Mouse (Mus musculus) forebrain, embryonic 10.5 days (tissue): ENCODE measurements at regions not wholly inside any gene's neighbourhood (a gene's known extent, or its start where the extent isn't known, plus 50 kb on each side); places are given as distances from the start of the nearest gene placed in this dataset.

Experiments used
- DNase-seq: peaks from one replicate; pipeline ENCODE4 v3.0.0-alpha.2; 2017; ENCODE audit warnings: low spot score; ENCODE audit errors: extremely low spot score
- H3K27ac ChIP-seq: fragments of 300-500 bp; sonication (generic); 2 replicates; pipeline ENCODE4 v1.5.1; 2016; ENCODE audit warnings: mild to moderate bottlenecking
- H3K27me3 ChIP-seq: fragments of 300-500 bp; sonication (generic); 2 replicates; pipeline ENCODE4 v1.6.1; 2016; ENCODE audit warnings: mild to moderate bottlenecking; ENCODE audit not compliant: poor library complexity, severe bottlenecking
- H3K36me3 ChIP-seq: fragments of 300-500 bp; sonication (generic); replicated peaks from 2 replicates; pipeline ENCODE4 v1.6.1; 2016; ENCODE audit warnings: mild to moderate bottlenecking, moderate library complexity
- H3K4me1 ChIP-seq: fragments of 300-500 bp; sonication (generic); 2 replicates; pipeline ENCODE4 v1.6.1; 2016
- H3K4me3 ChIP-seq: fragments of 300-500 bp; sonication (generic); 2 replicates; pipeline ENCODE4 v1.5.1; 2016; ENCODE audit warnings: mild to moderate bottlenecking, moderate library complexity
- H3K9me3 ChIP-seq: fragments of 300-500 bp; sonication (generic); 2 replicates; pipeline ENCODE4 v1.6.1; 2016; ENCODE audit warnings: mild to moderate bottlenecking, moderate library complexity
- WGBS: fragments of 180-500 bp; shearing (Covaris S2); methylation state at CpG from one replicate; pipeline ENCODE4 v1.1.7; 2016; 5-methylcytosine and 5-hydroxymethylcytosine counted together

GRCm38 (mm10) chr12:7543281-7543981 is 434.0 kb upstream of the Apob start:
- WGBS: 57% methylated on average over 8 of the region's 8 CpGs
- Histone ChIP-seq H3K27me3 (no peaks in the 10 kb centered on the region), H3K27ac (no peak overlapping the region), H3K4me1 (no peaks in the 10 kb centered on the region), H3K4me3 (no peak overlapping the region), H3K36me3 (no peaks in the 10 kb centered on the region), H3K9me3 (no peaks in the 10 kb centered on the region)
- DNase-seq: no peak

DNA sequence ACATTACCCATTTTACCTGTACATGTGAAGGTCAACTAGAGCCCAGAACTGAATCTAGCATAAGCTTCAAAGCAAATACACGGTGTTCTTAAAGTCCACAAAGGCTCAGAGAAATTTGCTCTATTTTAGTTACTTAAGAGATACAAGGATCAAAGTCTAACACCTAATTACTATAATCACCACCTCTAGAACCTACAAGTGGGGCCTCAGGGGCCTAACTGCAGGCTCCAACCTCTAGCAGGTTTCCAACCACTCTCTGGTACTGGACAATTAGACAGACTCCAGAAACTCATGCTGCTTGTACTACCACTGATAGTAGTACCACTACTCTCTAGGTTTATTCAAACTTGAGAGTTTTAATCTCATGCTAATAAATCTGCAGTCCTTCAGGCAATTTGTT is 428.7 kb upstream of the Apob start:
- 88% methylated on average over 1 of the region's 1 CpGs for WGBS
- no peaks in the 10 kb centered on the region for H3K4me1 ChIP-seq
- no peaks in the 10 kb centered on the region for H3K9me3 ChIP-seq
- no peaks in the 10 kb centered on the region for H3K27me3 ChIP-seq
- no peak overlapping the region for H3K27ac ChIP-seq
- no peak overlapping the region for H3K4me3 ChIP-seq
- no peak for DNase-seq
- no peaks in the 10 kb centered on the region for H3K36me3 ChIP-seq

DNA sequence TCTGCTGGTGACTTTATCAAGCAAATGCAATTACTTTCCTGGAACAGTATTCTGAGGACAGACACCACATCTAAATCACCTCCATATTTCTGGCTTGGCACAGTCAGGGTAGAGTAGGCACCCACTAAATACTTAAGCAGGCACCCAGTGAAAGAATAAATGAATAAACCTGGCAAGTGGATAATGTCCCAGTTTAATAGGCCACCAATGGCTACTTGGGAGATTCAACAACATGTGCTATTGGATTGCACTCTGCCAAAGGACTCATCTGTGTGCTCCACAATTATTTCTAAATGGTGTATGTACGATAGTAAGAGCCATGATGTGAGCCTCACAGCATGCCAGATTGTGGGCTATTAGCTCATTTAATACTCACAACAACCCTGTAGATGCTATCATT is 417.2 kb upstream of the Apob start:
- Histone ChIP-seq H3K27me3 (no peaks in the 10 kb centered on the region), H3K4me1 (no peaks in the 10 kb centered on the region), H3K36me3 (no peaks in the 10 kb centered on the region), H3K27ac (no peak overlapping the region), H3K9me3 (no peaks in the 10 kb centered on the region), H3K4me3 (no peak overlapping the region)
- DNase-seq: no peak
- 97% methylated on average over 1 of the region's 1 CpGs for WGBS

GRCm38 (mm10) chr12:7576081-7576480 is 401.4 kb upstream of the Apob start:
- DNase-seq: no peak
- 94% methylated on average over 2 of the region's 2 CpGs for WGBS

GRCm38 (mm10) chr12:7587501-7587900 is 389.9 kb upstream of the Apob start:
- no peak for DNase-seq
- Histone ChIP-seq H3K9me3 (no peaks in the 10 kb centered on the region), H3K27ac (no peak overlapping the region), H3K36me3 (no peaks in the 10 kb centered on the region), H3K4me3 (no peak overlapping the region), H3K4me1 (no peaks in the 10 kb centered on the region), H3K27me3 (no peaks in the 10 kb centered on the region)

More at GRCm38 (mm10) chr12:7576081-7576480, 401.4 kb upstream of the Apob start:
- Histone ChIP-seq H3K36me3 (no peaks in the 10 kb centered on the region), H3K4me3 (no peak overlapping the region), H3K27ac (no peak overlapping the region), H3K27me3 (no peaks in the 10 kb centered on the region), H3K9me3 (no peaks in the 10 kb centered on the region), H3K4me1 (no peaks in the 10 kb centered on the region)

- 84% methylated on average over 3 of the region's 3 CpGs for WGBS
- no peaks in the 10 kb centered on the region for H3K36me3 ChIP-seq
- H3K4me1 ChIP-seq: no peaks in the 10 kb centered on the region
- H3K27ac ChIP-seq: no peak overlapping the region
- no peaks in the 10 kb centered on the region for H3K9me3 ChIP-seq
- H3K27me3 ChIP-seq: no peaks in the 10 kb centered on the region
- no peak overlapping the region for H3K4me3 ChIP-seq
- DNase-seq: no peak
These were observed 366.0 kb upstream of the Apob start for GRCm38 (mm10) chr12:7611272-7612092.

DNA sequence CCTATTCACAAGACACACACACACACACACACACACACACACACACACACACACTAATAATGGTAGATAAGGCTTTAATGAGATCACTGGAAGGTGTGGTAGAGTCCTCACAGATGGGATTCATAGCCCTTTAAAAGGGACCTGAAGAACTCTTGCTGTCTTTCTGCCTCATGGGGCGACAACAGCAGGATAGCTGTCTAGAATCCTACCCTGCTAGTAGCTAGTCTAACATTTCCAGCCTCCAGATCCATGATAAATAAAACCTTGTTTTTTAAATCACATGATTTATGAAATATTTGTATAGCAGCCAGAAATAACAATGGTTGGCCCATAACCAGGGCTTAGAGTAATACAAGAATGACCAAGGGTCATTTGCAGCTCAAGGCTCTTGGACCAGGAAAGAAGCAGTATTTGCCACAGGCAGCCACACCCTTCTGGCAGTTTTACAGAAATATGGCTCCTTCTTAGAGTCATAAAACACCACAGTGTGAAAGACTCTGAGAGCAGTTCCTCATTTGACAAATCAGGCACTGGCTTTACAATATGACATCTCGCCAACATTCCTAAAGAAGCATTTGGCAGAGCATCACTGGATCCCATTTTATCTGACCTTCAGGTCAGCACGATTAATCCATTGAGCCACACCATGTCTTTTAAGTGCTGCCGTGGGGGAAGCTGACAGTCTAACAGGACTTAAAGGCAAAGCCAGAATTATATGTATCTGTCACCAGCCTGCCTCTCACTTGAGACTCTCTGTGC is 340.9 kb upstream of the Apob start:
- no peaks in the 10 kb centered on the region for H3K4me1 ChIP-seq
- 82% methylated on average over 4 of the region's 4 CpGs for WGBS
- no peak for DNase-seq
- no peak overlapping the region for H3K27ac ChIP-seq
- no peaks in the 10 kb centered on the region for H3K36me3 ChIP-seq
- no peaks in the 10 kb centered on the region for H3K9me3 ChIP-seq
- no peaks in the 10 kb centered on the region for H3K27me3 ChIP-seq
- H3K4me3 ChIP-seq: no peak overlapping the region

GRCm38 (mm10) chr12:7637629-7638028 is 339.8 kb upstream of the Apob start:
- DNase-seq: no peak
- H3K27ac ChIP-seq: no peak overlapping the region

GRCm38 (mm10) chr12:7650851-7651250 is 326.6 kb upstream of the Apob start:
- Histone ChIP-seq H3K4me3 (no peak overlapping the region), H3K36me3 (no peaks in the 10 kb centered on the region), H3K9me3 (no peaks in the 10 kb centered on the region), H3K27ac (no peak overlapping the region), H3K27me3 (no peaks in the 10 kb centered on the region), H3K4me1 (no peaks in the 10 kb centered on the region)
- 92% methylated on average over 3 of the region's 3 CpGs for WGBS
- no peak for DNase-seq

More at GRCm38 (mm10) chr12:7637629-7638028, 339.8 kb upstream of the Apob start:
- H3K4me3 ChIP-seq: no peak overlapping the region
- H3K9me3 ChIP-seq: no peaks in the 10 kb centered on the region
- H3K36me3 ChIP-seq: no peaks in the 10 kb centered on the region
- WGBS: 84% methylated on average over 4 of the region's 4 CpGs
- no peaks in the 10 kb centered on the region for H3K27me3 ChIP-seq
- no peaks in the 10 kb centered on the region for H3K4me1 ChIP-seq

DNA sequence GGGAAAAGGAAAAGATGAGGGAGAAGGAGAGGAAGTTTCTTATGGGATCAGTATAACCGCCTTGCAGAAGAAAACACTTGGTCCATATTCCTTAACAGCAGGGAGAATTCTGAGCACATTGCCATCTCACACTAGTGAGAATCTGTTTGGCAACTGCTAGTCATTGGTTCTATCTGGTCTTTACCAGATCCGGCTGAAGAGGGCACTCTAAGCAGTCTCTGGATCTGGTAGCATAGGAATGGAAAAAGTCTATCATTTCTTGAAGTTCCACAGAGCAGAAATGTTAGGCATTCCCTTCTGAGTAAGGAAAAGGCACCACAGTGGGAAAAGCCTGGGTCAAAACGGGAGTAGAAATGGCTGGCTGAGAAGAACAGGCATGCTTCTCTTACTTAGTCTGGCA is 315.4 kb upstream of the Apob start:
- no peak overlapping the region for H3K27ac ChIP-seq
- no peaks in the 10 kb centered on the region for H3K9me3 ChIP-seq
- no peaks in the 10 kb centered on the region for H3K36me3 ChIP-seq
- no peaks in the 10 kb centered on the region for H3K4me1 ChIP-seq
- 54% methylated on average over 3 of the region's 3 CpGs for WGBS
- H3K4me3 ChIP-seq: no peak overlapping the region
- no peaks in the 10 kb centered on the region for H3K27me3 ChIP-seq
- DNase-seq: no peak

DNA sequence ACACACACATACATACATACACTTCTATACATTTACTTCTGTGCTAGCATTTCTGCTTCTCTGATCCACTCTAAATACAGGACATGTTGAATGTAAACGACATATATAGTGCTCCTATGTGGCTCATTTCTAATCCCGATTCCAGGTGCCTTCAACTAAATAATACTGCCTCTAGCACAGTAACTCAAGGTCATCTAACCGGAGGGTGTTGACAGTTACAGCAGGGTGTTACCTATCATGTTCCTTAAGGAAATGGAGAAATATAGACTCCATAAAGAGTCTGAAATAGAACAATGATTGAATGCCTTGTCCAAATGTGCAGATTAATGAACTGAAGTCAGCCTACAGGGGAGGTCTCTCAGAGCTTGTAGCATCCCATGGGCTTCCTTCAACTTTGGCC is 307.3 kb upstream of the Apob start:
- Histone ChIP-seq H3K27me3 (no peaks in the 10 kb centered on the region), H3K4me1 (no peaks in the 10 kb centered on the region), H3K27ac (no peak overlapping the region), H3K36me3 (no peaks in the 10 kb centered on the region), H3K9me3 (no peaks in the 10 kb centered on the region), H3K4me3 (no peak overlapping the region)
- no peak for DNase-seq
- WGBS: 92% methylated on average over 3 of the region's 3 CpGs

DNA sequence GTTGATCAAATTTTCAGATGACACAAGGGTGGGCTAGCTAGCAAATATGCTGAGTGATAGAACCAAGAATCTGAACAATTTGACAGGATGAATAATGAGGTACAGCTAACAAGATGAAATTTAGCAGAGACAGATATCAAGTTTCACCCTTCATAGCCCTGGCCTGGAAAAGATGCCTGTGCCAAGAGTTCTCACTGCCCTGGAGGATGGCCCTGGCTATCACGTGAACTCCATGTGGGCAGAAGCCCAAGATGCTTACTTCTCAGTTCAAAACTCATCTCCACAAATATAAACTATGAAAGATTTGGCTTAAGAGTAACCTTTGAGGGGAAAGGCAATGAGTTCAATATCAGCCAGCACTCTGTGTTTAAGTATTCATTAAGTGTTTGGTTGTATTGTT is 306.9 kb upstream of the Apob start:
- H3K27ac ChIP-seq: no peak overlapping the region
- no peaks in the 10 kb centered on the region for H3K36me3 ChIP-seq
- no peaks in the 10 kb centered on the region for H3K4me1 ChIP-seq
- 87% methylated on average over 1 of the region's 1 CpGs for WGBS
- no peak overlapping the region for H3K4me3 ChIP-seq
- DNase-seq: no peak
- no peaks in the 10 kb centered on the region for H3K27me3 ChIP-seq
- H3K9me3 ChIP-seq: no peaks in the 10 kb centered on the region

DNA sequence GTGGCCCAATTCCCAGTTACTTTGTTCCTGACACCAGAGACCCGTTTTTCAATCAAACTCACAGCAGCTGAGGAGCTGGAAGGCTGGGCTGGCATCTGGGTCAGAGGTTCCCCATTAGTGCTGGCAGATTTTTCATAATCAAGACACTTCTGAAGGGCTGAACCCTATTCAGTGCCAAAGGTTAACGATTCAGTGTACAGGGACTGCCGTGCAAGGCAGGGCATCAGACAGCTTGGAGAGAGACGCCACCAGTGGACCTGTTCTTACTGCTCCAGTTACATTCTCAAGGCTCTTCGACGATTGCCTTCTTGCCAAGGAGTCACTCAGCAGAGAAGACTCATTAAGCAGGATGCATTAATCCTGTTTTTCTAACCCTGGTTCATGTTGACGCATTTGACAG is 285.5 kb upstream of the Apob start:
- 66% methylated on average over 7 of the region's 7 CpGs for WGBS
- DNase-seq: no peak

More for the DNA sequence above, 285.5 kb upstream of the Apob start:
- Histone ChIP-seq H3K27ac (no peak overlapping the region), H3K27me3 (0 out of 2 replicates have a peak, but pooled peaks cover 3% of the 10 kb centered on the region), H3K4me1 (peaks cover 14% of the 10 kb centered on the region), H3K36me3 (no peaks in the 10 kb centered on the region), H3K9me3 (no peaks in the 10 kb centered on the region), H3K4me3 (no peak overlapping the region)
